Mouse (Mus musculus) forebrain, embryonic 13.5 days (tissue): ENCODE measurements at regions not wholly inside any gene's neighbourhood (a gene's known extent, or its start where the extent isn't known, plus 50 kb on each side); places are given as distances from the start of the nearest gene placed in this dataset.

ENCODE experiments used
- ATAC-seq: fragments of 200-750 bp; cut with Nextera tagmentation; 2 replicates; pipeline ENCODE4 v1.8.0; 2017
- H3K27ac ChIP-seq: fragments of 300-500 bp; sonication (generic); 2 replicates; pipeline ENCODE4 v1.5.1; 2015; ENCODE audit warnings: inconsistent platforms, mild to moderate bottlenecking, moderate library complexity
- H3K27me3 ChIP-seq: fragments of 300-500 bp; sonication (generic); 2 replicates; pipeline ENCODE4 v1.6.1; 2015; ENCODE audit warnings: mild to moderate bottlenecking, inconsistent platforms
- H3K36me3 ChIP-seq: fragments of 300-500 bp; sonication (generic); 2 replicates; pipeline ENCODE4 v1.6.1; 2015; ENCODE audit warnings: mild to moderate bottlenecking, inconsistent platforms; ENCODE audit not compliant: poor library complexity, severe bottlenecking
- H3K4me1 ChIP-seq: fragments of 300-500 bp; sonication (generic); 2 replicates; pipeline ENCODE4 v1.6.1; 2015; ENCODE audit warnings: inconsistent platforms
- H3K4me2 ChIP-seq: fragments of 300-500 bp; sonication (generic); 2 replicates; pipeline ENCODE4 v1.6.1; 2015; ENCODE audit warnings: inconsistent platforms, mild to moderate bottlenecking, moderate library complexity
- H3K4me3 ChIP-seq: fragments of 300-500 bp; sonication (generic); 2 replicates; pipeline ENCODE4 v1.5.1; 2015; ENCODE audit warnings: mild to moderate bottlenecking, inconsistent platforms
- H3K9ac ChIP-seq: fragments of 300-500 bp; sonication (generic); 2 replicates; pipeline ENCODE4 v1.6.1; 2015; ENCODE audit warnings: mild to moderate bottlenecking, inconsistent platforms
- H3K9me3 ChIP-seq: fragments of 300-500 bp; sonication (generic); replicated peaks from 2 replicates; pipeline ENCODE4 v1.6.1; 2016; ENCODE audit warnings: inconsistent platforms
- WGBS: fragments of 180-500 bp; shearing (Covaris S2); methylation state at CpG from one replicate; pipeline ENCODE4 v1.1.7; 2015; 5-methylcytosine and 5-hydroxymethylcytosine counted together

DNA sequence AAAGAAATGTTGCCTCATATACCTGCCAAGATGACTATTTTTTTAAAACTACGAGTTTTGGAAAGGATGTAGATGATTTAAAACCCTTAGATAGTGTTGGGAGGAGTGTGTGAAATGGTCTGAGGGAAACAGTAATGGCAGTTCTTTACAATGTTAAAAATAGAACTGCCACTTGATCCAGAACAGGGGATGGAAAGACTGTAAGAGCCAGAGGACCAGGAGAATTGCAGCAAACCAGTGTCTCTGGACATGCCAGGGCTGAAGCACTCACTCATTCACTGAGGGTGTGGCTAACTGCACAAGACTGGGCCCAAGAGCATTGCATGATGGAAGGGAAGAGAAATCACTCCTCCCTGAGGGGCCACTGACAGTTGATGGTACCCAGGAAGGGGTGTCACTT is 53.9 kb upstream of the Rasgef1b start:
- Histone ChIP-seq H3K27me3 (no peaks in the 10 kb centered on the region), H3K4me1 (peaks cover 17% of the 10 kb centered on the region), H3K9ac (no peak overlapping the region), H3K36me3 (no peaks in the 10 kb centered on the region), H3K9me3 (no peaks in the 10 kb centered on the region), H3K27ac (no peak overlapping the region), H3K4me3 (no peak overlapping the region), H3K4me2 (no peak overlapping the region)
- ATAC-seq, result no peak
- 84% methylated on average over 1 of the region's 1 CpGs for WGBS

DNA sequence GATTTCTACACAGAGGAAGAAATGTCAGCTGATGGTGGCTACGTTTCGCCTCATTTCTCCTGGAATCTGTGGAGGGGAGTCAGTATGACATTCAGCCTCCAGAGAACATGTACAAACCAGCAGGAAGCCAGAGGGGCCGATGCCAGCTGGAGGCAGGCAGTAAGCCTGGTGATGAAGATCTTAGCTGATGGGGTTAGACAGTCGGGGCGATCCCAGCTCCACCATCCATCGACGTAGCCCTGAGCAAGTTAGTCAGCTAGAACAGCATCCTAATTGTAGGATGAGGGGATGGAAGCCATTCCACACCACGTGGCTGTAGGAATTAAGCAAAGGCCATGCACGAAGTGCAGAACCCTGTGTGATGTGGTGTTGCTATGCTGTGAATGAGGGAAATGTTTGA is 57.0 kb upstream of the Rasgef1b start:
- Histone ChIP-seq H3K27me3 (no peaks in the 10 kb centered on the region), H3K27ac (no peak overlapping the region), H3K36me3 (no peaks in the 10 kb centered on the region), H3K4me1 (peaks cover 22% of the 10 kb centered on the region), H3K9ac (no peak overlapping the region), H3K4me2 (no peak overlapping the region), H3K9me3 (no peaks in the 10 kb centered on the region), H3K4me3 (no peak overlapping the region)
- no peak for ATAC-seq
- WGBS, result 88% methylated on average over 9 of the region's 9 CpGs

DNA sequence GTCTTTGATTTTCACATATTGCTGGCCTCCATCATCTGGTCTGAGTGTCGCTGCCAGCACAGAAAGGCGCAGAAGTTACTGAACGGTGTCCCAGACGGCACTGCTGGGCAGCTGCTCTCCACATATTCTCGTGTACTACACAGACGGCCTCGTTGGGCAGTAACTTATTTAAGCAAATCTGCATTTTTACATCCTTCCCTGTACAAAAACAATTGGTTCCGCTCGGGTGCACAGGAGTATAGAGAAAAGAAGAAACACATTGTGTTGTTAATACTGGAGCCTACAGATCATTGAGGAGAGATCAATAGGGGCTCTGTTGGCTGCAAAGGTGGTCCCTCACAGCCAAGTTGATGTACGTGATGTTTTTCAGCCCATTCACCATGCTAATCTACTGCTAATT is 58.4 kb upstream of the Rasgef1b start:
- H3K4me2 ChIP-seq, result peak overlapping the region; percentile 33; the same call in 1 of the 2 replicates

DNA sequence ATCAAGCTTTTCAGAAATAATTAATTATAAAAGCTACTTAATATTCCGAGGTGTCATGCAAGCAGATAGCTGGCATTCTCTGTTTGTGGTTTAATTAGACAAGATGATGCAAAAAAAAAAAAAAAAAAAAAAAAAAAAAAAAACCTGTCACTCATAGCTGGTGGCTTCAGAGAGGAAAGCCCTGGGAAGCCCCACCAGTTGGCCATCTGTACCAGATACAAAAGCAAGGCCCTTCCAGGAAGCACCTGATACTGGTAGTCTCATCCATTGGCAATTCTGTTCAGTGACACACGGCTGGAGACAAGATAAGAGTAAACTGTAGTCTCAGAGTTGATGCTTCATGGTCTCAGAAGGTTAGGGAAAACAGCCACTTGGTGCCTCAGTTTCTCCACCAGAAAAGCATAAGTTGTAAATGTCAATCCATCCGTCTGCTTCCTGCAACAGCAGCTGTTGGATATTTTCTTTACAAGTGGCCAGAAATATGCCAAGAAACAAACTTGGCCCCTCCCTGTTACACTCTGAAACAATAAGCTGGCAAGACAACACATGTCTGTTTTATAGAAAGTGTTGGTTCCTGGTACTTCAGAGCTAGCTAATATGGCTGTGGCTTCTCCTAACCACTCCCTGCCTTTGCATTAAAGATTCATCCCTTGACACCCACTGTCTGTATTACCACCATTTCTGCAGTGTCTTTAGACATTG is 59.0 kb upstream of the Rasgef1b start:
- H3K9me3 ChIP-seq, result no peaks in the 10 kb centered on the region
- peak overlapping the region; percentile 11 for H3K27ac ChIP-seq
- peaks cover 22% of the 10 kb centered on the region for H3K4me1 ChIP-seq
- no peaks in the 10 kb centered on the region for H3K36me3 ChIP-seq
- no peak overlapping the region for H3K4me3 ChIP-seq
- 38% methylated on average over 3 of the region's 3 CpGs for WGBS
- ATAC-seq, result peak; percentile 71
- no peaks in the 10 kb centered on the region for H3K27me3 ChIP-seq
- 0 out of 2 replicates have a peak overlapping the region, but pooled peaks have one; percentile 33 for H3K4me2 ChIP-seq
- H3K9ac ChIP-seq, result no peak overlapping the region

More for the DNA sequence above, 58.4 kb upstream of the Rasgef1b start:
- ATAC-seq, result peak; percentile 87
- peaks cover 22% of the 10 kb centered on the region for H3K4me1 ChIP-seq
- H3K9me3 ChIP-seq, result no peaks in the 10 kb centered on the region
- WGBS, result 10% methylated on average over 10 of the region's 10 CpGs
- H3K4me3 ChIP-seq, result no peak overlapping the region
- no peak overlapping the region for H3K9ac ChIP-seq
- no peaks in the 10 kb centered on the region for H3K36me3 ChIP-seq
- no peaks in the 10 kb centered on the region for H3K27me3 ChIP-seq
- H3K27ac ChIP-seq, result peak overlapping the region; percentile 66

DNA sequence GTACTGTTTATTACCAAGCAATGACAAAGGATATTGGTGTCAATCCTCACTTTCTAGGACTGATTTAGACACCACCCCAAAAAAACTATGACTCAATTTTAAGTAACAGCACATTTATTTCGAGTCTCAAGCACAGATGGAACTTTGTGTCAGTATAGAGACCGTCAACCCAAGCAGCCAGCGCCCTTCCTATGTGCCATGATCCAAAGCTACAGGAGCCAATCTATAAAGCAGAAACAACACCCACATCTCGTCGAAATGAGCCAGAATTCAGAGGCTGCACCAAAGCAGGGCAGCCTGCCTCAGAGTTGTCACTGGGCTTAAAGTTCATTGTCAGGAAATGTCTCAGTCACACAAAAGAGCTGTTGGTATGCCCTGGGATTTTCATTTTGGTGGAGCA is 61.9 kb upstream of the Rasgef1b start:
- no peaks in the 10 kb centered on the region for H3K36me3 ChIP-seq
- no peak for ATAC-seq
- WGBS, result 84% methylated on average over 5 of the region's 5 CpGs
- no peak overlapping the region for H3K27ac ChIP-seq
- no peak overlapping the region for H3K4me2 ChIP-seq
- no peak overlapping the region for H3K9ac ChIP-seq
- no peaks in the 10 kb centered on the region for H3K9me3 ChIP-seq
- no peak overlapping the region for H3K4me3 ChIP-seq
- H3K27me3 ChIP-seq, result no peaks in the 10 kb centered on the region
- peaks cover 21% of the 10 kb centered on the region for H3K4me1 ChIP-seq

DNA sequence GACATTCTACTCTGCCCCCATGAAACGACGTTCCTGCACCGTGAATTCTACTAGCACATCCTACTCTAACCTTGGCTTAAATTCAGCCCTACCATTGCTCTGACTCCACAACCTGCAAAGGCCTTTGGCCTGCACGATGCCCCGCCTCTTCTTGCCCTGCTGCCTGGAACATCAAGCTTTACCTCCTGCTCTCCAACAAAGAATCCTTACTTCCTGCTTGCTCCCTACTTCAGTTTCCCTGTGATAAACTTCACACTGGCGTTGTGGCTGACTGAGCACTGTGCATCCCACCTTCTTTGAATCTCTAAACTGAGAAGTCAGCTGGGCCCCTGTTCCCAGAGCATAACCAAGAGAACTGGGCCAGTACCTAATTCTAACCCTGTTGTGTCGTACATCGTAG is 71.7 kb upstream of the Rasgef1b start:
- no peak overlapping the region for H3K27ac ChIP-seq
- WGBS, result 86% methylated on average over 8 of the region's 8 CpGs
- H3K9me3 ChIP-seq, result no peaks in the 10 kb centered on the region
- H3K4me2 ChIP-seq, result no peak overlapping the region
- no peak for ATAC-seq
- no peak overlapping the region for H3K4me3 ChIP-seq
- H3K36me3 ChIP-seq, result no peaks in the 10 kb centered on the region
- H3K27me3 ChIP-seq, result no peaks in the 10 kb centered on the region
- H3K9ac ChIP-seq, result no peak overlapping the region
- H3K4me1 ChIP-seq, result peaks cover 4% of the 10 kb centered on the region; the same call in 1 of the 2 replicates

DNA sequence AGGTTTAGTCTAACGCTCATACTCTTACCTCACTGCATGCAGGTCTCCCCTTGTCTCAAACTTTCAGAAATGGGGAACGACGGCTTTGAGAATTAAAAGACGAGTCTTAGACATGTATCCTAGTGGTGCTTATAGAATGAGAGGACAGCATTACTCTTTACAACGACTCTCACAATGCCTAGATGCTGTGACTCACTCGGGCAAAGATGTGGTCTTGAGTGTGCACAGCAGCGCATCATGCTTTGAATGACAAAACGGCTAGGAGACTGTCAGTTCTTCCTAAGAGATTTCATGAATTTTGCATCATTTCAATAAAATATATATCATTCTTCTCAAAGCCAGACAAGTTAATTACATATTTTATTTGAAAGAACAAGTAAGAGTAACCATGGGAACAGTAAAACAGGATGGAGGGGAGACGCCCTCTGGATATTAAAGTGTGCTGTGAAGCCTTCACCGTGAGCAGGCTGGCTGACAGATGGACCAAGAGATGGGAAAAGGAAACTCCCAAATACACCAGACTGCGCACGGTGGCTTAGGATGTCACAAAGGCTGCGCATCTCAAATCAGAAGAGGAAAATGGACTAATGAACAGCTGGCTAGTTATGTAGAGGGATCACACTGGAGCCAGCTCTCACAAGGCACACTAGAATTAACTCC is 73.1 kb upstream of the Rasgef1b start:
- 66% methylated on average over 13 of the region's 13 CpGs for WGBS
- H3K4me3 ChIP-seq, result no peak overlapping the region
- H3K9ac ChIP-seq, result no peak overlapping the region
- peaks cover 4% of the 10 kb centered on the region; the same call in 1 of the 2 replicates for H3K4me1 ChIP-seq
- ATAC-seq, result peak; percentile 79
- peak overlapping the region; percentile 40; the same call in 1 of the 2 replicates for H3K27ac ChIP-seq
- no peaks in the 10 kb centered on the region for H3K36me3 ChIP-seq
- no peaks in the 10 kb centered on the region for H3K9me3 ChIP-seq
- no peaks in the 10 kb centered on the region for H3K27me3 ChIP-seq
- no peak overlapping the region for H3K4me2 ChIP-seq

DNA sequence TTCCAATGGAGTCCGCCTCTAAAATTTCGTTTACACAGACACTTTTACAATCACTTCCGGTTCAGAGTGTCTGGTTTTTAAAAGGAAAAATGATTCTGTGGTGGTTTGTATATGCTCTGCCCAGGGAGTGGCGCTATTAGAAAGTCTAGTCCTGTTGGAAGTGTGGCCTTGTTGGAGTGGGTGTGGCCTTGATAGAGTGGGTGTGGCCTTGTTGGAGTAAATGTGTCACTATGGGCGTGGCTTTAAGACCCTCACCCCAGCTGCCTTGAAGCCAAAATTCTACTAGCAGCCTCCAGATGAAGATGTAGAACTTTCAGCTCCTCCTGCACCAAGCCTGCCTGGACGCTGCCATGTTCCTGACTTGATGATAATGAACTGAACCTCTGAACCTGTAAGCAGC is 79.2 kb upstream of the Vamp9 start:
- no peak for ATAC-seq
- WGBS, result 82% methylated on average over 6 of the region's 6 CpGs

DNA sequence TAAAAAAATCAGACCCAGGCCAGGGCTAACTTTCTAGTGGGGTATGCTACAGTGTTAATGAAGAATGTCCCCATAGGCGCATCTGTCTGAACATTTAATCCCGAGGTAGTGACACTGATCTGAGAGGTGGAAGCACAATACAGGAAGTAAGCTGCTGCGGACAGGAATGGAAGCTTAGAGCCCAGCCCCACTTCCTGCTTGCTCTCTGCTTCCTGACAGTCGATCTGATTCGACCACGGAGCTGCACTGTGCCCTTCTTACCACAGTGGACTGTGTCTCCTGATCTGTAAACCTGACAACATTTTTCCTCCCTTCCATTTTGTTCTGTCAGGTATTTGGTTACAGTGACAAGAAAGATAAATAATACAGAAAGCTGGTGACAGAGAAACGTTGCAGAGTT is 77.5 kb upstream of the Vamp9 start:
- WGBS, result 78% methylated on average over 7 of the region's 7 CpGs
- ATAC-seq, result no peak
- no peak overlapping the region for H3K4me3 ChIP-seq
- no peak overlapping the region for H3K27ac ChIP-seq
- no peaks in the 10 kb centered on the region for H3K4me1 ChIP-seq
- no peaks in the 10 kb centered on the region for H3K9me3 ChIP-seq
- H3K9ac ChIP-seq, result no peak overlapping the region
- H3K36me3 ChIP-seq, result no peaks in the 10 kb centered on the region
- H3K4me2 ChIP-seq, result no peak overlapping the region
- no peaks in the 10 kb centered on the region for H3K27me3 ChIP-seq

More for the DNA sequence above, 79.2 kb upstream of the Vamp9 start:
- Histone ChIP-seq H3K27ac (no peak overlapping the region; the same call in 1 of the 2 replicates), H3K27me3 (no peaks in the 10 kb centered on the region), H3K9ac (no peak overlapping the region), H3K9me3 (no peaks in the 10 kb centered on the region), H3K4me3 (no peak overlapping the region), H3K4me2 (no peak overlapping the region), H3K36me3 (no peaks in the 10 kb centered on the region), H3K4me1 (no peaks in the 10 kb centered on the region)

DNA sequence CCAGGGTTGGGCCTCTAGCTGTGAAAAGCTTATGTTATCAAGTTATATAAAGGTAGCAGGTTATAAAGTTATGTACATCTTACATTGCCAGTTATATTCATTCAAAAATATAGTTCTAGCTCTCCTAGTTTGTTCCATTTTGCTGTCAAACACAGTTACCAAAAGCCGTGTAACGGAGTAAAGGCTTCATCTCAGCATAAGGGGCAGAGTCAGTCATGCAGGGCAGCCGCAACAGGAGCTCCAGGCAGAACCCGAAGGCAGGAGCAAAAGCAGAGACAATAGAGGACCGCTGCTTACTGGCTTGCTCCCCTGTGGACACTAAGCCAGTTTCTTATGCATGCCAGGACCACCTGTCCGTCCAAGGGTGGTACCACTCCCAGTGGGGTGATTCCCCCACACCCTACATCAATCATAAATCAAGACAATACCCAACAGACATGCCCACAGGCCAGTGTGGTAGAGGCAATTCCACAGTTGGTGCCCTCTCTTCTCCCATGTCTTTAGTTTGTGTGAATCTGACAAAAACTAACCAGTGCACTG is 67.7 kb upstream of the Vamp9 start:
- no peak overlapping the region for H3K27ac ChIP-seq
- H3K36me3 ChIP-seq, result no peaks in the 10 kb centered on the region
- no peak overlapping the region for H3K4me3 ChIP-seq
- H3K4me1 ChIP-seq, result 0 out of 2 replicates have a peak, but pooled peaks cover 4% of the 10 kb centered on the region
- no peak for ATAC-seq
- WGBS, result 52% methylated on average over 6 of the region's 6 CpGs
- H3K9ac ChIP-seq, result no peak overlapping the region
- H3K9me3 ChIP-seq, result no peaks in the 10 kb centered on the region
- H3K27me3 ChIP-seq, result no peaks in the 10 kb centered on the region
- H3K4me2 ChIP-seq, result no peak overlapping the region

DNA sequence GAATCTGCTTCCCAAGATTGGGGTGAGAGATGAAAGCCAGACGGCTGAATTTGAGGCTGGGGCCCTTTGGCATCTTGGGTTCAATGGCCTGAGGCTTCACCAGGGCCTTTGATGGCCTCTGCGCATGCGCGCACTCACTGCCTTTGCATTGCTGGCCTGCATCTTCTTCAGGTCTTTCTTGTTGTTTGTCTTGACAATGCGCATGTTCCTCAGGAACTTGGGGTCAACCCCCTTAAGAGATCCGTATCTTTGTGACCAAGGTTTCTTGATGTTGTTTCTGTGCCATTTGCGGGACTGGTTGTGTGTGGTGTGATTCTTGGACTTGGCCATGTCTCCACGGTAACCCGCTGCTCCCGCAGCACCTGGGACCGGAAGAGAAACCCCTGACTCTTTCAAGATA is 66.4 kb upstream of the Vamp9 start:
- Histone ChIP-seq H3K27ac (no peak overlapping the region), H3K4me3 (no peak overlapping the region), H3K9me3 (no peaks in the 10 kb centered on the region), H3K4me1 (0 out of 2 replicates have a peak, but pooled peaks cover 4% of the 10 kb centered on the region), H3K27me3 (no peaks in the 10 kb centered on the region), H3K4me2 (no peak overlapping the region), H3K36me3 (no peaks in the 10 kb centered on the region), H3K9ac (no peak overlapping the region)
- no peak for ATAC-seq
- 95% methylated on average over 11 of the region's 11 CpGs for WGBS

DNA sequence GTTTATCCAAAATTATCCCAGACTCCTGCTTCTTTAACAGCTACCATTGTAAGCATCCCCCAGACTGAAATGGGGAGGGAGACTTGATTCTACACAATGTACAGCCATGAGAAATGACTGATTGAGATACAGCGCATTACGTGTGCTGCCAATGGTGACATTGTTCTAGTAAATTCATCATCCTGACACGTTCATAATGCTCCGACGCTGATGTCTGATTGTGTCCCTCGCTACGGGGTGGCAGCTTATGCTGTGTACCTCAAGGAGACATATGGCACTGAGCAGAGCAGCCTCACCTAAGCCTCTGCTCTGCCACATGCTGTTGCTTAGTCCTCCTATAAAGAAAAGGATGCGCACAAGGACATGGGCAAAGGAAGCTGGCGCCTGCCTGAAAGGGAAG is 65.2 kb upstream of the Vamp9 start:
- ATAC-seq, result no peak

More for the DNA sequence above, 65.2 kb upstream of the Vamp9 start:
- 79% methylated on average over 9 of the region's 9 CpGs for WGBS
- Histone ChIP-seq H3K36me3 (no peaks in the 10 kb centered on the region), H3K27ac (no peak overlapping the region), H3K4me1 (peaks cover 10% of the 10 kb centered on the region), H3K4me2 (no peak overlapping the region), H3K4me3 (no peak overlapping the region), H3K9ac (no peak overlapping the region), H3K27me3 (no peaks in the 10 kb centered on the region), H3K9me3 (no peaks in the 10 kb centered on the region)
